Mouse (Mus musculus): Measurements from ENCODE around the gene Clcn1. TPM values are rescaled to one million over a fixed set of nuclear protein-coding genes. Genes with fewer than 3 reads are reported as not detected.

Clcn1 gene
- total and polyA plus RNA-seq, 3 experiments: 0.04 to 0.22 TPM; not detected in 1

- Histone ChIP-seq H3K9ac (ENCODE audit: control insufficient read depth, low read depth, low read length, poor library complexity, severe bottlenecking) (no peak overlapping the region), H3K27ac (ENCODE audit: control insufficient read depth, low read depth, low read length) (no peak overlapping the region), H3K4me1 (ENCODE audit: control insufficient read depth in 1 of 2, insufficient read depth in 2 of 2, low read length in 2 of 2) (peaks cover 2 to 33% of the 10 kb centered on the region in 2 experiments; a peak in 3 of 4 replicates), H3K4me3 (ENCODE audit: control insufficient read depth in 1 of 2, insufficient read depth in 1 of 2, low read depth in 2 of 2, low read length in 2 of 2) (no peak overlapping the region), H3K9me3 (replicated peaks; ENCODE audit: insufficient read depth, low read length) (no peaks in the 10 kb centered on the region), H3K27me3 (ENCODE audit: control insufficient read depth in 1 of 2, insufficient read depth in 2 of 2, low read length in 2 of 2) (no peaks in the 10 kb centered on the region), H3K36me3 (ENCODE audit: control insufficient read depth in 1 of 2, insufficient read depth in 2 of 2, low read length in 2 of 2) (peaks cover 0 to 12% of the 10 kb centered on the region in 2 experiments; a peak in 3 of 4 replicates), H3K79me2 (ENCODE audit: control insufficient read depth, insufficient read depth, low read length, poor library complexity) (no peaks in the 10 kb centered on the region)
- no peak for DNase-seq (ENCODE audit: low read depth, low spot score)
- TF ChIP-seq RCOR1 (IDR thresholded peaks at IDR 0.05; ENCODE audit: low read depth, low read length): no peak
These were observed 71.4 kb downstream of the Clcn1 start for GRCm38 (mm10) chr6:42357901-42358300.

- H3K27me3 ChIP-seq (ENCODE audit: control insufficient read depth in 1 of 2, insufficient read depth in 2 of 2, low read length in 2 of 2): no peaks in the 10 kb centered on the region
- H3K79me2 ChIP-seq (ENCODE audit: control insufficient read depth, insufficient read depth, low read length, poor library complexity): no peaks in the 10 kb centered on the region
- H3K4me1 ChIP-seq (ENCODE audit: control insufficient read depth in 1 of 2, insufficient read depth in 2 of 2, low read length in 2 of 2): peaks cover 2 to 24% of the 10 kb centered on the region in 2 experiments; a peak in 2 of 4 replicates
- H3K36me3 ChIP-seq (ENCODE audit: control insufficient read depth in 1 of 2, insufficient read depth in 2 of 2, low read length in 2 of 2): peaks cover 0 to 8% of the 10 kb centered on the region in 2 experiments; a peak in 3 of 4 replicates
- no peak overlapping the region for H3K9ac ChIP-seq (ENCODE audit: control insufficient read depth, low read depth, low read length, poor library complexity, severe bottlenecking)
- no peak for TF ChIP-seq KAT2A (conservative IDR thresholded peaks at IDR 0.05; ENCODE audit: low read depth, low read length)
- no peak for TF ChIP-seq JUND (IDR thresholded peaks at IDR 0.05; ENCODE audit: low read depth, low read length)
- no peak for TF ChIP-seq MXI1 (IDR thresholded peaks at IDR 0.05; ENCODE audit: low read depth, low read length)
- no peak for TF ChIP-seq UBTF (IDR thresholded peaks at IDR 0.05; ENCODE audit: borderline replicate concordance, insufficient read depth, low read depth, low read length)
- no peak for TF ChIP-seq CHD1 (IDR thresholded peaks at IDR 0.05; ENCODE audit: low read depth, low read length)
- no peak for TF ChIP-seq CHD2 (IDR thresholded peaks at IDR 0.05; ENCODE audit: low read length)
- no peak overlapping the region for H3K27ac ChIP-seq (ENCODE audit: control insufficient read depth, low read depth, low read length)
- H3K9me3 ChIP-seq (replicated peaks; ENCODE audit: insufficient read depth, low read length): no peaks in the 10 kb centered on the region
- no peak overlapping the region for H3K4me3 ChIP-seq (ENCODE audit: control insufficient read depth in 1 of 2, insufficient read depth in 1 of 2, low read depth in 2 of 2, low read length in 2 of 2)
- no peak for DNase-seq (ENCODE audit: low read depth, low spot score)
These were observed 72.4 kb downstream of the Clcn1 start for GRCm38 (mm10) chr6:42358901-42359300.

- Histone ChIP-seq H3K9me3 (replicated peaks; ENCODE audit: insufficient read depth, low read length) (no peaks in the 10 kb centered on the region), H3K4me3 (ENCODE audit: control insufficient read depth in 1 of 2, insufficient read depth in 1 of 2, low read depth in 2 of 2, low read length in 2 of 2) (no peak overlapping the region), H3K27me3 (ENCODE audit: control insufficient read depth in 1 of 2, insufficient read depth in 2 of 2, low read length in 2 of 2) (no peaks in the 10 kb centered on the region), H3K79me2 (ENCODE audit: control insufficient read depth, insufficient read depth, low read length, poor library complexity) (no peaks in the 10 kb centered on the region), H3K36me3 (ENCODE audit: control insufficient read depth in 1 of 2, insufficient read depth in 2 of 2, low read length in 2 of 2) (peaks cover 0 to 5% of the 10 kb centered on the region in 2 experiments; a peak in 3 of 4 replicates), H3K27ac (ENCODE audit: control insufficient read depth, low read depth, low read length) (no peak overlapping the region), H3K9ac (ENCODE audit: control insufficient read depth, low read depth, low read length, poor library complexity, severe bottlenecking) (no peak overlapping the region), H3K4me1 (ENCODE audit: control insufficient read depth in 1 of 2, insufficient read depth in 2 of 2, low read length in 2 of 2) (peaks cover under 1 to 17% of the 10 kb centered on the region in 2 experiments; a peak in 2 of 4 replicates)
- no peak for DNase-seq (ENCODE audit: low read depth, low spot score)
- no peak for TF ChIP-seq CTCF (IDR thresholded peaks at IDR 0.05 in 2 of 3, conservative IDR thresholded peaks at IDR 0.05 in 1 of 3; ENCODE audit: control insufficient read depth in 1 of 3, insufficient read depth in 1 of 3, low read depth in 2 of 3, low read length in 3 of 3, poor library complexity in 1 of 3, severe bottlenecking in 1 of 3)
- no peak for TF ChIP-seq ZKSCAN1 (IDR thresholded peaks at IDR 0.05; ENCODE audit: low read depth, low read length)
- no peak for TF ChIP-seq GATA1 (IDR thresholded peaks at IDR 0.05; ENCODE audit: low read depth, low read length)
- TF ChIP-seq POLR2A (IDR thresholded peaks at IDR 0.05; ENCODE audit: control insufficient read depth in 1 of 2, insufficient read depth in 1 of 2, low read depth in 1 of 2, low read length in 2 of 2, poor library complexity in 1 of 2): no peak
- TF ChIP-seq TBP (IDR thresholded peaks at IDR 0.05; ENCODE audit: low read depth, low read length): no peak
- TF ChIP-seq NELFE (IDR thresholded peaks at IDR 0.05; ENCODE audit: low read depth, low read length): no peak
- TF ChIP-seq KAT2A (conservative IDR thresholded peaks at IDR 0.05; ENCODE audit: low read depth, low read length): no peak
- no peak for TF ChIP-seq ZNF384 (IDR thresholded peaks at IDR 0.05; ENCODE audit: low read depth, low read length)
- no peak for TF ChIP-seq USF2 (IDR thresholded peaks at IDR 0.05; ENCODE audit: borderline replicate concordance in 1 of 2, insufficient read depth in 1 of 2, low read depth in 1 of 2, low read length in 2 of 2)
- TF ChIP-seq USF1 (IDR thresholded peaks at IDR 0.05; ENCODE audit: low read depth, low read length): no peak
- no peak for TF ChIP-seq MXI1 (IDR thresholded peaks at IDR 0.05; ENCODE audit: low read depth, low read length)
- TF ChIP-seq BHLHE40 (IDR thresholded peaks at IDR 0.05; ENCODE audit: borderline replicate concordance, low read depth, low read length): no peak
- TF ChIP-seq ETS1 (IDR thresholded peaks at IDR 0.05; ENCODE audit: low read depth, low read length): no peak
- TF ChIP-seq RCOR1 (IDR thresholded peaks at IDR 0.05; ENCODE audit: low read depth, low read length): no peak
- TF ChIP-seq JUND (IDR thresholded peaks at IDR 0.05; ENCODE audit: low read depth, low read length): no peak
- no peak for TF ChIP-seq TAL1 (IDR thresholded peaks at IDR 0.05; ENCODE audit: low read length)
- TF ChIP-seq MYB (IDR thresholded peaks at IDR 0.05; ENCODE audit: low read depth, low read length): no peak
- TF ChIP-seq ELF1 (IDR thresholded peaks at IDR 0.05; ENCODE audit: low read depth, low read length): no peak
- TF ChIP-seq GABPA (IDR thresholded peaks at IDR 0.05; ENCODE audit: low read depth, low read length): no peak
These were observed 73.1 kb downstream of the Clcn1 start for GRCm38 (mm10) chr6:42359364-42360147.

All from MEL (cell line).